Mouse (Mus musculus) lung, adult 2 months (tissue): Measurements from ENCODE around the gene Mto1.

Experiments
- CTCF ChIP-seq: fragments of 200-500 bp; IDR thresholded peaks from 2 replicates; pipeline ENCODE4 v1.5.1; 2011; ENCODE audit warnings: mild to moderate bottlenecking, low read length, control low read depth; ENCODE audit not compliant: insufficient read depth
- POLR2A ChIP-seq: fragments of 200-500 bp; IDR thresholded peaks from 2 replicates; pipeline ENCODE4 v1.6.1; 2011; ENCODE audit warnings: low read depth, mild to moderate bottlenecking, control low read depth, low read length, borderline replicate concordance; ENCODE audit errors: extremely low read depth

DNA sequence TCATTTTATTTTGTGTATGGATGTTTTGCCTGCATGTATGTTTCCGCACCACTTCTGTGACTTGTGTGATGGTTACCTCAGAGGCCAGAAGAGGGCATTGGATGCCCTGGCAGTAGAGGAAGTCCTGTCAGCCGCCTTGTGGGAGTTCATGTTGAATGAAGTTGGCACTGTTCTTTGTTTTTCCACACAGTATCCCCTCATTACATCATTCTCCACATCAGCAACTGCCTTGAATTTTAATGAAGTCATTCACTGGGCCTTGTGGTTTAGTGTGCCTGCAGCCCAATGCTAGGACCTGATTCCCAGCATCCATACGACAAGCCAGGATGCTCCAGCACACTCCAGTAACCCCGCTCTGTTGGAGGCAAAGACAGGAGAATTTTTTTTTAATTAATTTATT lies 53.3 kb downstream of the Mto1 start:
- TF ChIP-seq CTCF = no peak
- no peak for TF ChIP-seq POLR2A
